17 mouse cellular contexts compared by ENCODE assay signal in the genomic region with DNA sequence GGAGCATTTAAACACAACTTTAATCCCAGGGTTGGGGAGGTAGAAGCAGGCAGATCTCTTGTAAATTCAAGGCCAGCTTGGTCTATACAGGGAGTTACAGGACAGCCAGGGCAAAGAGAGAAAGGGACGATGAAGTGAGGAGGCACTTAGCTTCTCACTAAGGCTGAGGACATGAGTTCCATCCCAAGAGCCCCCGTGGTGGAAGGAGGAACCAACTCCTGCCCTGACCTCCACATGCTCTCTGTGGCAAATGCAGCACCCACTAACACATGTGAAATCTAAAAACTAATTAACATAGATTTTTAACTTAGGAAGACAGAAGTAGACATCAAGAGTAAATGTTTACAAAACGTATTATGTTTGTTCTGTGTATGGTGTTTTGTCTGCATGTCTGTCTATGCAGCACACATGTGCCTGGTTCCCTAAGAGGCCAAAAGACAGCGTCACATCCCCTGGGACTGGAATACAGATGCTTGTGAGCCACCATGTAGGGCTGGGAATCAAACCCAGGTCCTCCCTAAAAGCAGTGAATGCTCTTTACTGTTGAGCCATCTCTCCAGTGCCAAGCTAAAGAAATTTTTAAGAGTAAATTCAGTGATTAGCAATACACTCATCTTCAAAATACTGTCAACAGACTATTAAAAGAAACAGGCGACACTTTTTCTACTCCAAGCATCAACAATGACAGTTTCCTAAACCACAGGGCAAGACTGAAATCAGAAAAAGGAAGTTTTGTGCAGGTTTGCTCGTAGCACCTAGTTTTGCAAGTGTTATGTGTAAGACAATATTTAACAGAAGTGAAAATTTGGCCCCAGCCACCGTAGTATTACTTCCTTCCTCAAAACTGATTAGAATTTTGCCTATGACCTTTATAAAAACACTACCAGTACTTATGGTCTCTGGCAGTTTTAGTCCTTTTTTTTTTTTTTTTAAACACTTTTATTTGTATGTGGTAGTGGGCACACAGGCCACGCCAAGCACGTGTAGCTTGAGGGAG. TPM values are rescaled to one million over a fixed set of nuclear protein-coding genes. Genes with fewer than 3 reads are reported as not detected.
DNase-seq lines count a peak whose midpoint lies in the region; ATAC-seq and TF ChIP-seq lines count a peak whose summit lies in the region.
"Had no signal": no experiment of that assay in that cellular context is flagged by ENCODE, and none has a peak within 500 bp of the region (broad histone marks: within the 10 kb centered on the region; RNA-seq: fewer than 3 reads in every experiment).

No protein-coding gene starts in this region.

- H3K4me3 ChIP-seq in lung, adult 2 months (replicated peaks; ENCODE audit: extremely low read depth, low read depth, low read length) = no peak overlapping the region
- peak overlapping the region; percentile 51 for H3K4me3 ChIP-seq in bone marrow, adult 2 months (replicated peaks; ENCODE audit: control insufficient read depth, low read depth, low read length)
- H3K4me3 ChIP-seq in liver, embryonic 15.5 days (replicated peaks) = peak overlapping the region; percentile 87; the same call in 1 of the 2 replicates
- H3K4me3 ChIP-seq: heart, embryonic 15.5 days; midbrain, embryonic 10.5 days; myocyte had no signal

- WGBS in lung, adult 2 months = 74% methylated on average over 9 of the region's 9 CpGs
- WGBS in bone marrow, adult 2 months = 21% methylated on average over 9 of the region's 9 CpGs
- 54% methylated on average over 9 of the region's 9 CpGs for WGBS in liver, embryonic 15.5 days (ENCODE audit: insufficient replicate concordance)

- 0 out of 2 replicates have a peak overlapping the region, but pooled peaks have one; percentile 12 for H3K9ac ChIP-seq in liver, embryonic 15.5 days
- H3K9ac ChIP-seq: heart, embryonic 15.5 days had no signal

- H3K4me2 ChIP-seq in liver, embryonic 15.5 days = peak overlapping the region; percentile 87
- H3K4me2 ChIP-seq: heart, embryonic 15.5 days had no signal

- H3K9me3 ChIP-seq in liver, embryonic 15.5 days (replicated peaks) = no peaks in the 10 kb centered on the region
- H3K9me3 ChIP-seq: heart, embryonic 15.5 days; midbrain, embryonic 10.5 days had no signal

- TF ChIP-seq CTCF in lung, adult 2 months (IDR thresholded peaks at IDR 0.05; ENCODE audit: insufficient read depth, low read length) = no peak
- TF ChIP-seq CTCF in bone marrow, adult 2 months (IDR thresholded peaks at IDR 0.05; ENCODE audit: control insufficient read depth, insufficient read depth, low read length) = no peak

- peaks cover 7% of the 10 kb centered on the region; the same call in 1 of the 2 replicates for H3K4me1 ChIP-seq in lung, adult 2 months (ENCODE audit: control insufficient read depth, insufficient read depth, low read length)
- H3K4me1 ChIP-seq in bone marrow, adult 2 months (ENCODE audit: control insufficient read depth, insufficient read depth, low read length) = peaks cover 11% of the 10 kb centered on the region; the same call in 1 of the 2 replicates
- H3K4me1 ChIP-seq in liver, embryonic 15.5 days (replicated peaks) = peaks cover 76% of the 10 kb centered on the region

- H3K27ac ChIP-seq in bone marrow, adult 2 months (ENCODE audit: control insufficient read depth, insufficient read depth, low read depth, low read length, poor library complexity) = peak overlapping the region; percentile 66; the same call in 1 of the 2 replicates
- peak overlapping the region; percentile 62 for H3K27ac ChIP-seq in liver, embryonic 15.5 days (replicated peaks)
- H3K27ac ChIP-seq: heart, embryonic 15.5 days; midbrain, embryonic 10.5 days had no signal

- no peaks in the 10 kb centered on the region for H3K27me3 ChIP-seq in liver, embryonic 15.5 days
- H3K27me3 ChIP-seq: heart, embryonic 15.5 days; Patski had no signal

- no peak for ATAC-seq in liver, embryonic 15.5 days (ENCODE audit: insufficient read depth)
- peak; percentile 51 for ATAC-seq in neutrophil, adult 5-6 weeks (ENCODE audit: extremely low read depth, insufficient number of reproducible peaks, low FRiP score, poor library complexity, severe bottlenecking)
- ATAC-seq: forebrain, embryonic 14.5 days; inflammation-experienced regulatory T-cells, adult 6 months; Patski had no signal

- H3K36me3 ChIP-seq in liver, embryonic 15.5 days (replicated peaks) = peaks cover 73% of the 10 kb centered on the region

- no peak for TF ChIP-seq POLR2A in lung, adult 2 months (IDR thresholded peaks at IDR 0.05; ENCODE audit: borderline replicate concordance, extremely low read depth, low read depth, low read length)
- TF ChIP-seq POLR2A in bone marrow, adult 2 months (IDR thresholded peaks at IDR 0.05; ENCODE audit: borderline replicate concordance, control insufficient read depth, low read depth, low read length) = no peak

- DNase-seq in lung, postnatal 36 days = peak; percentile 65
- no peak for DNase-seq in lung, adult 2 months
- no peak for DNase-seq in kidney, postnatal 25 days
- DNase-seq in urinary bladder, postnatal 4 days (ENCODE audit: low spot score in 2 of 2) = no peak
- DNase-seq: cerebellum, adult 8-10 months; kidney, postnatal 14 days; layer of hippocampus, adult 9-11 months; right cerebral cortex, adult 18-20 months had no signal

RNA-seq across cellular contexts. Expression of a gene that starts 3.8 kb away (rescaled TPM):
- 21.9 and 28.3 TPM in 2 replicates for polyA plus RNA-seq in lung, adult 2 months (2012; rRNA removed)
- 76.7 and 82.1 TPM in 2 replicates for polyA plus RNA-seq in bone marrow, adult 2 months (2011; ENCODE audit: insufficient read depth, insufficient read length, low replicate concordance, missing spikeins)
- polyA plus RNA-seq in liver, embryonic 15.5 days (2015; fragmentation: Nextera tagmentation; extraction: Ambion mirVana) = 75.9 and 82.7 TPM in 2 replicates
- 83.2 and 88.3 TPM in 2 replicates for total RNA-seq in neutrophil, adult 5-6 weeks (2017)

RNA-seq across cellular contexts. Expression of a gene that starts 35.9 kb away (rescaled TPM):
- 53.1 and 62.2 TPM in 2 replicates for polyA plus RNA-seq in lung, adult 2 months (2012; rRNA removed)
- 30.9 and 64.5 TPM in 2 replicates for polyA plus RNA-seq in bone marrow, adult 2 months (2011; ENCODE audit: insufficient read depth, insufficient read length, low replicate concordance, missing spikeins)
- polyA plus RNA-seq in liver, embryonic 15.5 days (2015; fragmentation: Nextera tagmentation; extraction: Ambion mirVana) = 22.9 and 25.0 TPM in 2 replicates
- total RNA-seq in neutrophil, adult 5-6 weeks (2017) = 23.9 and 25.0 TPM in 2 replicates

RNA-seq across cellular contexts. Expression of a gene that starts 37.9 kb away (rescaled TPM):
- 16.9 and 24.0 TPM in 2 replicates for polyA plus RNA-seq in lung, adult 2 months (2012; rRNA removed)
- polyA plus RNA-seq in bone marrow, adult 2 months (2011; ENCODE audit: insufficient read depth, insufficient read length, low replicate concordance, missing spikeins) = 37.4 and 67.8 TPM in 2 replicates
- 32.4 and 34.2 TPM in 2 replicates for polyA plus RNA-seq in liver, embryonic 15.5 days (2015; fragmentation: Nextera tagmentation; extraction: Ambion mirVana)
- 75.4 and 94.9 TPM in 2 replicates for total RNA-seq in neutrophil, adult 5-6 weeks (2017)
